Mouse (Mus musculus) lung, postnatal 14 days (tissue): ENCODE measurements at regions not wholly inside any gene's neighbourhood (a gene's known extent, or its start where the extent isn't known, plus 50 kb on each side); places are given as distances from the start of the nearest gene placed in this dataset.
A peak's percentile ranks its signal among the peaks of the same experiment; 100 is the strongest.

Experiments used
- DNase-seq: peaks from one replicate; pipeline ENCODE4 v3.0.0; 2021

DNA sequence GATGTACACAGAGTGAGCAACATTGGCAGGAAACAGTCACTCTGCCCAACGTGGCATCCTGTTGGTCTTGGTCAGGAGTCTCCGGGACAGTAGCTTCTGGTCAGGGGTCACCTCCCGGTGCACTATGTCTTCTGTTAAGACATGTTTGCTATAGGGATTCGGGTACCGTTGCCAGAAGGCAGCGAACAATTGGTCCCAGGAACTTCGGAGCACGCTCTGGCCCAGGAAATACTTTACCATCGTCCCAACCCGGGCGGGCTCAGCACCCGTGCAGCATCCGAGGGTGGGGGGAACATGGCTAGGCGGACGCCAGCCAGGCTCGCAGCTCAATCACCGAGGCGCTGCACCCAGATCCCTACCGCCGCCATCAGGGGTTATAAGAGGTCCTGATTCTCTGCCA lies 80.6 kb upstream of the Adam23 start:
- no peak for DNase-seq

DNA sequence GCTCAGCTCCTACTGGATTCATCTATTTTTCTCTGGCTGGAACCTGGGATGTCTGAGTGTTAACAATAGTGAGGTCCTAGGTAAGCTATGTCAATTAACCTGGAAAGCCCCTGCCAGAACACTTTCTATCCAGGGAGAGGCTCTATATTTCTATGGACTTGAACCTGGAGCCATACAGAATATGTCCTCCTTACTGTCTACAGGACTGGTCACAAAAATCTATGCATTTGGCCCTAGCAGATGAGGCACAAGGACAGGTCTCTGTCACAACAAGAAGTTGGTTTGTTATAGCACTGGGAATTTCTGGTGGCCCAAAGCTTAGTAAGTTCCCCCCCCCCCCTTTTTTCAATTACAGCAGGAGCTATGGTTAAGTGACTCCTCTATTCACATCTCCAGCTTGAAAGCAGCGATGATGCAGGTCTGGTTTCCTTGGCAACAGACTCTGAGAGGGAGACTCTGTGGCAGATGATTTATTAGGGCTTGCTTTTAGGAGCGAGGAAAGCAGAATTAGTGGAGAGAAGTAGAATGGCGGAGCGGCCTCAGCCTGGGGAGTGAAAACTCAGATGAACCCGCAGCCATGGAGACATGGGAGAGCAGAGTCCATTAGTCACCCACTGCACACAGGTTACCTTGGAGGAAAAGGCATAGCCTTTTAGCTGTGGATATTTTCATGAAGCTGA lies 77.9 kb upstream of the Adam23 start:
- no peak for DNase-seq

DNA sequence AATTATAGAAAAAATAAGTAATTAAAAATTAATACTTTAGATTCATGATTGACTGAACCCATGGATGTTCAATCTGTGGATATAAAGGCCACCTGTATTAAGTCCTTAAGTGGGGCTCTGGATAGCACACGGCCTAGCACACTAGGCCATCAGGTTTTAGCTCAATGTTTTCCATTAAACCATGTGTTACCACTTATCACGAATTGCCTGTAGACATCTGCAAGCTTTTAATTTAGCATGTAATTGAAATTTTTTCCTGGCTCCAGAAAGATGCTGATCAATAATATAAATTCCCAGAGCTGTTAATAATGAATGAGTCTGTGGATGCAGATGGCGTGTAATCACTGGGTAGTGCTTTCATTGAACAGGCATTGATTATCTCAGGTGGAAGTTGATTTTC lies 76.8 kb upstream of the Adam23 start:
- DNase-seq: no peak

DNA sequence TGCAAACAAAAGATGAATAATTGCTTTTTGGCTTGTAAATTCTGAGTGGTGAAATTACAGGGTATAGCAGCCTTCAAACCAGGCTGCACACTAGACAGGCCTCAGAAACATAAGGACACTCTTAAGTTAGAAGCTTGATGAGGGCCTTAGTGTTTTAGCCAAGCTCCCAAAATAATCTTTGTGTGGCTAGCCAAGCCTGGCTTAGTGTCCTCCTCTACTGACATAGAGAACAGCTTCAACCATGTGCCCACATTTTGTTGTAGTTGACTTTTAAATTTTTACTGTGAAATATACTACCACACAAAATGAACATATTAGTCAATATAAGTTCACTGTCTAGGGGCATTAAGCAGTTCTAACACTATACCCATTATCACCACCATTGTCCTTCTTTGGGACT lies 76.1 kb upstream of the Adam23 start:
- no peak for DNase-seq

DNA sequence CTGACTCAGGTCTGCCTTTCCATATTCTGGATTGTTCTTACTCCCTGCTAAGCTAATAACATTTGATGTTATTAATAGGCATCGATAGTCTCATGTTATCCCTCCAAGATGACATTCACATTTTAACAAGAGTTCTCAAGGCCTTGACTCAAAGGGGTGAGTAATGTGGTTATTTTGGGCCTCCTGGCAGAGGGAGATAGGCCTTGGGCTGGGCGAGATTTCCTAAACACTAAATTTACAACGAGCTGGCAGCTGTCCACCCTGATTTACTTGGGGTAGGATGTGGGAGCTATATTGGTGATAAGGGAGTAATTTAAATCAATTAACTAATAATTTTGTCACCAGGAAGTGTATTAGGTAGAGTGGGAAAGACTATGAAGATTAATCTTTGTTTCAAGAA lies 62.6 kb upstream of the Adam23 start:
- DNase-seq: peak; percentile 3

DNA sequence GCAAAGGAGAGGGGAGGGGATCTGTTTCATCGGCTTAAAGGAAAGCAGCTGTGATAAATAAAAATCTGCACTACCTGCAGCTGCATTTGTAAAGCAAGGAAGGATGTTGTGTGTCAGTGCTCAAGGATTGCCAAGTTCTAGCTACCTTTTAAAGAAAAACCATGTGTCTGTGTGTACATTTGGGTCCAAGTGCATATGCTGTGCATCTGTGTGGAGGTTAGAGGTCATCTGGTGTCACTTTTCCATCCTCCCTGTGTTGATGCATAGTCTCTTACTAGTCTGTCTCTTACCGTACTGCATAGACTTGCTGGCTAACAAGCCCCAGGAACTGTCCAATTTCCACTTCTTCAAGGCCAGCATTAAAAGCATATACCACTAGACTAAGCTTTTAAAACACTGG lies 60.6 kb upstream of the Adam23 start:
- no peak for DNase-seq

DNA sequence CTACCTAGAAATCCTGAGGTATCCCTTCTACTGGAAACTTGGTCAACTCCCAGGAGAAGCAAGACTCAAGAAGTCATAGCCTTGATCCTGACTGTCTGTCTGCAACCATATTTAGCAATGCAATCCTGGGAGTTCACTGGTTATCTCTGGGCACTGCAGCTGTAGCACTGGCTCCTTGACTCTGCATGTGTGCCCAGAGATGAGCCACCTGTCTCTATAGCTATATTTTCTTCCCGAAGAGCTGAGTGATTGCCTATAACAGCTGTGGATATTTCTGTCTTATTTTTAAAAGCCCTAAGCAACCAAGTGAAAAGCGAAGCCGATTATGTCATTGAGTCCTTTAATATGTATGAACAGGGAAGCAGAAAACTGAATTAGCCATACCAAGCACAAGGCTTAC lies 50.3 kb upstream of the Adam23 start:
- no peak for DNase-seq
